Mouse (Mus musculus): Measurements from ENCODE around the gene Pdzd4. TPM values are rescaled to one million over a fixed set of nuclear protein-coding genes. Genes with fewer than 3 reads are reported as not detected.

The Pdzd4 gene
- total RNA-seq (2021): 1 to 10 TPM; 1.4 to 1.5 TPM

GRCm38 (mm10) chrX:73824185-73825151 is at the start of gene Pdzd4:
TSS of gene Pdzd4 (minus strand) at chrX:73824969.
- DNase-seq: peak; percentile 24 to 32
- intact Hi-C loops (cut with DNase I): no loop called here

- DNase-seq: no peak
- intact Hi-C loops (cut with DNase I): no loop called here
Observed at GRCm38 (mm10) chrX:73871956-73872355, 47.2 kb upstream of the Pdzd4 start.

DNA sequence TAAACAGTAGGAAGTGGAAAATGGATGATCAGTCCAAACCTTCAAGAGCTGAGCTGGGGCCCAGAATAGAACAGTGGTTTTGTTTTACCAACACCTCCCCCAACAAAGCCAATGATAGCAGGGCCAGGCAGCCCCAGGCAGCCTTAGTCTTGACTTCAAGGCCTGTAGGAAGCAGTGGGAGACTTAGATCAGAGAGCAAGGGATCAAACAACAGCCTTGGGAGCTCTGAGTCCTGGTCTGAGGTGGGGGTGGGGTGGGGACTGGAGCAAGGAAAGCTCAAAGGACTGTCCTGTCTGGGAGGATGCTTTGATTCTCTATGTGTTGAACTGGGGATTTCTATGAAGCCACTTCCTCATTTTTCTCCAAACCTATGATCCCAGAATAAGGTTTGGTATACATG is 46.7 kb upstream of the Pdzd4 start:
- intact Hi-C loops (cut with DNase I): no loop called here
- DNase-seq: no peak

DNA sequence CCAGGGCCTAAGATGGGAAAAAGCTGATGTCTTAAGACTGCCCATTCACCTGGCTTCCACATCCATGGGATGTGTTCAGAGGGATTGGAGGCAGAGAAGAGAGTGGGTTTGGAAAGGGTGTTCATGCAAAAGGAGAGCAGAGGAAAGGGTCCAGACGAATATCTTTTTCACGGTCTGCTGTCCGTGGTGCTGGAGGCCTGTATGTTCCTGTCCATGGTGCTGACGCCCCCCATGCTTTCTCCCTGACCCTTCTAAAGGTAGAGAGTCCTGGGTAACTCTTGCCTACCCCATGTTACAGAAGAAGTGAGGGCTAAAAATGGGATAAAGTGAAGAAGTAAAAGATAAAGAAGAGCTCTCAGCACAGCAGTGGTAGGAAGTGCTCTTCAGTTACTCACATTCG is 44.6 kb upstream of the Pdzd4 start:
- intact Hi-C loops (cut with DNase I): no loop called here
- DNase-seq: peak in 1 of 2 experiments; percentile 38

- DNase-seq: no peak
- intact Hi-C loops (cut with DNase I): no loop called here
Observed at GRCm38 (mm10) chrX:73867852-73868251, 43.1 kb upstream of the Pdzd4 start.

DNA sequence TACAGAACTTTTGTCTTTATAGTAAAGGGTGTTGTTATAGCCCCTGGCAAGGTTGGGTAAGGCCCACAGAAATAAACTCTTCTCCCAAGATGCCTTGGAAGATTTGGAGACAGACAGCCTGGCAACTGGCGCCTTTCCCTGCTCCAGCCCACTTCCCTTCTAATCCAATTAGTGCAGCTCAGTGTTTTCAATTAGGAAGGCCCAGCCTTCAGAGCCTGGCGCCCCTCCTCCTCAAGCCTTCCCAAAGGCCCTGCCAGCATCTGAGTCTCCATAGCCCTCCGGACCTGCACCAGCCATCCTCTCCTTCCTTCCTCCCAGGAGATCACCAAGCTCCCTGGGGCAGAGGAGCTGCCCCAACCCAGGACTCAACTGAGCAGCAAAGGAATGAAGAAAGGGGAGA is 42.5 kb upstream of the Pdzd4 start:
- intact Hi-C loops (cut with DNase I): no loop called here
- DNase-seq: no peak

- no peak for DNase-seq
- intact Hi-C loops (cut with DNase I): no loop called here
Observed at GRCm38 (mm10) chrX:73864692-73865091, 39.9 kb upstream of the Pdzd4 start.

- no peak for DNase-seq
- intact Hi-C loops (cut with DNase I): no loop called here
Observed at GRCm38 (mm10) chrX:73855087-73855408, 30.3 kb upstream of the Pdzd4 start.

- intact Hi-C loops (cut with DNase I): no loop called here
Observed at GRCm38 (mm10) chrX:73854326-73855086, 29.7 kb upstream of the Pdzd4 start.

DNA sequence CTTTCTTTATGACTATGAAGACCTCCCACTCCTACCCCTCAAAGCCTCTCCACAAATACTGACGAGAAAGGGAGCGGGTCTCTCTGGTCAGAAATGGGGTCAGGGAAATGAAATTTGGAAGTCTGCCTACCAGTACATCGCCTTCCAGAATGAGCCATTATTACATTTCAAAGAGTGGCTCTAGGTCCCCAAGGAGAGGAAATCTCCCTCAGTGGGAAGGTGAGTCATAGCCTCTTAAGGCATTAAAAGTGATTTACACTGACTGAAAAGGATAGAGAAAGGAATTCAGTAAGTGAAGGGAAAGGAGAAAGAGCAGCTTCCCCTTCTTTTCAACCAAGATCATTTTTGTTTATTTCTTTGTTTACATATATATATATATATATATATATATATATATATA is 11.9 kb upstream of the Pdzd4 start:
- intact Hi-C loops (cut with DNase I): no loop called here
- no peak for DNase-seq

More at GRCm38 (mm10) chrX:73854326-73855086, 29.7 kb upstream of the Pdzd4 start:
- no peak for DNase-seq

DNA sequence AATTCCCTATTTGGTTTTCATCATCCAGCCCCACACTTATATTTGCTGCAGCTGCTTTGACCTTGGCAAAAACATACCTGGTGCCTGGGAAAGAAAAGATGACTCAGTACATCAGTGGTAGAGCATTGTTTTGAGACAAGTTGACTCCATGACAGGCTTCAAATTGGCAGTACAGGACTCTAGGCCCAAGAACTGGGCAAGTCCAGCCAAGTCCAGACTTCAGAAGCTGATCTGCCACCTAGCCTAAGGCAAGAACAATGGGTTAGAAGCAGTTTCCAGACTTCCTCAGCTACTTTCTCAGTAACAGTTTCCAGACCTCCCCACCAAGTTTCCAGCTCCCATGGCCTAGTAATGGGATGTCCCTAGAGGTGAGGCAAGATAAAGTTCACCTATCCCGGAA is 11.0 kb upstream of the Pdzd4 start:
- DNase-seq: no peak
- intact Hi-C loops (cut with DNase I): no loop called here

DNA sequence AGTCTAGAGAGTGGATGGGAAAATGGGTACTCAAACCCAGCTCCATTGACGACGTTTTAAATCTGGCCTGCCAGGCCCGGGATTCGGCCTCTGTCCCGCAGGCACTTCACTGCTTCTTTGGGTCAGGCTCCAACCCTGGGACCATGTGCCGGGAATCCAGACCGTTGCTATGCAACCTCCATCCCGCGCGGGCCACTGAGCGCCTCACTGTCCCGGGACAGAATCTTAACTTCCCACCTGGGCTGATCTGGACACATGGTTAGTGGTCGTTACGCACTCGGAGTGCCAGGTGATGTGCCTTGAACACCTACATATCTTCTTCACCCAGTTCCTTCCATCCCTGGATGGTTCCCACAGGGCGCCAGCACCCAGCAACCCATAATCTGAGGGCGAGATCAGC is 1.0 kb downstream of the Pdzd4 start:
- intact Hi-C loops (cut with DNase I): no loop called here
- DNase-seq: no peak

DNA sequence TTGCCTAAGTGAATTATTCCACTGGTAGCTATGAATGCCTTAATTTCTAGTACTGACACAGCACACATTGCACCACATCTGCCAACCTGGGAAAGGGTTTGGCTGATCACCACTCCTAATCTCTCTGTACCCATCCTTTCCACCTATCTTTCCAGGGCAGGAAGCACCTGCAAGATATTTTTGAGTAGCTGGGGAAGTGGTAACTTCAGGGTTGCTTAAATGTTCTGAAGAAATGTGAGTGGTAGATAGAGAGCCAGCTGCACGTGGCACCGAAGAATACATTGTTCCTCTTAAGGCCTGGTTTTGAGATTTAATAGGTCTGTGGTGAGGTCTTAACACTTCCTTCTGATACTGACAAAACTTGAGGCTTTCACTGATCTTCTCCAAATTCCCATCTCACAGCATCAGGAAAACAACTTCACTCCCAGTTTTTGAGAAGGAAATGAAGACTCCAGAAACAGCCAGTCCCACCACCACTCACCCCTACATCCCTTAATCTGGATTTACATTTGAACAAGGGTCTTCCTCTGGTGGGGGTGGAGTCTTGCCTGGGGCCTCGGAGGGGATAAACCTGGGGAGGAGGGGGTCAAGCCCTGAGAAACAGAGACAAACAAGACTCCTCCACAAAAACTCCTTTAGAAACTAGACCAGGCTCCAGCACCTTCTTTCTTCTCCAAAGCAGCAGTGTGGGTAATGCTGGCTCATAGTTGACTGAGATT is 8.0 kb downstream of the Pdzd4 start:
- DNase-seq: no peak
- intact Hi-C loops (cut with DNase I): no loop called here

DNA sequence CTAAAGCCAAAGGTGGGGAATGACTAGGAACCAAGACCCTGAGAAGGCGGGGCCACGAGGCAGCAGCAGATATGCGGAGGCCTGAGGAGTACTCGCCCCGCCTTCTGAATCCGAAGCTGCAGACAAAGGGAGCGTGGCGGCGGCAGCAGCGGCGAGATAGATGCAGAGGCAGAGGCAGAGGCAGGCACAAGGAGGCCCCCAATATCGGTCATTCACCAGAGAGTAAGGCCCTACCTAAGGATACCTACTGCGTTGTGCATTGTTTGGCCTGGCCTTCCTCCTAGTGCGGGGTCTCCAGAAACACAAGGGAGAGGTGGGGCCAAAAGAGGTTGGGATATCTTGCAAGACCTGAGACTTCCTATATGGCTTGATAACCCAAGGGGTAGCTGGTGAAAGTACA is 9.7 kb downstream of the Pdzd4 start:
- intact Hi-C loops (cut with DNase I): no loop called here
- DNase-seq: no peak

DNA sequence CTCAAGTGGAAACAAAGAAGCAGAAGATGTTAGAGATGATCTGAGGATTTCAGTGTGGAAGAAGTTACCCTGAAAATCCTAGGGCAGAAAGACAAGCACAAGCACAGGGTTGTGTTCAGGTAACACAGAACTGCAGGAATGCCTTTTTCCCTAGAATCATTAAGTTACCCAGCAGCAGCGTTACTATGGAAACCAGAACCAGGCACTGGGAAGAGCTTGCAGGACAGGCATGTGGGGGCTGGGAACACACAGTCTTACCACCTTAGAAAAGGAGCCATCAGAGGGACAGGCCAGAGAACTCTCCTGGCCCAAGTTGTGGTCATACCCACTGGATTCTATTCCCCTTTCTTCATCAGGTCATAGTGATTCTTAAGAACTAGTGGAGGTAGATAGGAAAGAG is 19.0 kb downstream of the Pdzd4 start:
- no peak for DNase-seq
- intact Hi-C loops (cut with DNase I): no loop called here

DNA sequence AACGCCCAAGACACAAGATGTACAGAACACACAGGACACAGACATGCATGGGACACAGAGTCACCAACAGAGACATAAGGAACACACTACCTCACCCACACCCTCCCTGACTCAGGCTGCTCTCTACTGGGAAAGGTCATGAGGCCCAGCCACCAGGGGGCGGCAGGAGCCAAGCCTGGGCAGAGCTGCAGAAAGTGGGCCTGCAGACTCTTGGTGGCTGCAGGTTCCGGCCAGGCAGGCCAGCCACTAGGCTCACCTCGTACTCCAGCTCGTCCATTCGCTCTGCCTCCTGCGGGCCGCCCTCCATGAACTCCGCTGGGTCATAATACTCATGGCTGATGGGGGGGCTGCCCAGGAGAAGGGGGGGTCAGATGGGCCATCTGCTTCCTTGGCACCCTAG is 26.3 kb downstream of the Pdzd4 start:
- DNase-seq: peak; percentile 68 to 77
- intact Hi-C loops (cut with DNase I): loop anchor here (1.0 to 5.0 kb wide), 3 partner anchors 97 to 614 kb away; no protein-coding TSS in a partner anchor

GRCm38 (mm10) chrX:73797511-73797910 is 27.3 kb downstream of the Pdzd4 start:
- intact Hi-C loops (cut with DNase I): loop anchor here (5.0 kb wide), 1 partner anchor 615 kb away; no protein-coding TSS in a partner anchor
- DNase-seq: no peak

GRCm38 (mm10) chrX:73793505-73793904 is 31.3 kb downstream of the Pdzd4 start:
- no peak for DNase-seq
- intact Hi-C loops (cut with DNase I): no loop called here

DNA sequence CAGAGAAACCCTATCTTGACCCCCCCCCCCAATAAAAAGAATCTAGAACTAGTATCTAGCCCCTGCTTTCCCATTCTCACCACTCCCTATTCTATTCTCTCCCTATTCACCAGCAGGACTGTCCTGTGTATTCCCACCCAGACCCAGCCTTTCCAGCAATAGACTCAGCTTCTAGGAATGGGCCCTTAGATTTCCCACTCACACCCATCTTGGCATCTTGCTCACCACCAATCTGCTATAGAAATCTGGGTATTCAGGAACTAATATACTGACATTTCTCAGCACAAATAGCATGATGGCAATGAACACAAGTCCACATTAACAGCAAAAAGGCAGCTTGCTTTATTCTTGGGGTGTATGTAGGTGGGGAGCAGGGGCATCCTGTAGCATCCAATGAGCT is 31.7 kb downstream of the Pdzd4 start:
- no peak for DNase-seq
- intact Hi-C loops (cut with DNase I): no loop called here

DNA sequence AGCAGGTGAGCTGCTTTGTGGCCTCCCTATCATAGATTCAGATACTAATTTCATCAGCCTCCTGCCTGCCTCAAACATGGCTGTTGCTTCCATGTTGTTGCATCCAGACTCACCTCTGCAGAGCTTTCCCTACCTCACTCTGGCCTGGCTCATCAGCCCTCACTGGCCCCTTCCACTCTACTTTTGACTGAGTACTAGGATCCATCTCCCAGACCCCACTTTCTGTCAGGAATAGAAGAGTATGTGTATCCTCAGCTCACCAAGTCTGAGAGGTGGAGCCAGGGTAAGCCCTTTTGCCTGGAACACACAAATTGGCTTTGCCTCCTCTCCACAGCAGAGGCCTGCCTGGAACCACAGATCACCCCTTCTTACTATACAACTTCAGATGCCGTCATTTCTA is 36.3 kb downstream of the Pdzd4 start:
- no peak for DNase-seq
- intact Hi-C loops (cut with DNase I): loop anchor here (2.0 to 10.0 kb wide), 4 partner anchors 70 to 561 kb away; partner anchors contain the start of gene F8a

DNA sequence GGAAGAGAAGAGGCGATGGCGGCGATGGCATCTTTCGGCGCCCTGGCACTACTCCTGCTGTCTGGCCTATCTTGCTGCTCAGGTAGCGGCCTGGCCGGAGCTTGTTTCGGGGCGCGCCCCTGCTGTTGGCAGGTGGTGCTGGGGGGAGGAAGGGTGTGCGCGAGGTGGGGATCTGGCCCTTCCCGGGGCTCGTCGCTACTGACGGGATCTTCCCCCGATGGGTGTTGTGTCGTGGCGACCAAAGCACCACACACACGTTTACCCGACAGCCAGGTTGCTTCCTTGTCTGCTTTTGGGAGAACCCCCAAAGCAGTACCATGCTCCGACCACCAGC is 37.6 kb downstream of the Pdzd4 start:
- intact Hi-C loops (cut with DNase I): loop anchor here (5.0 to 10.0 kb wide), 3 partner anchors 130 to 560 kb away; partner anchors contain the start of gene F8a
- DNase-seq: no peak

Measured in heart, postnatal 36 days (tissue).